ENCODE assay signal across 21 mouse cellular contexts in the genomic region with DNA sequence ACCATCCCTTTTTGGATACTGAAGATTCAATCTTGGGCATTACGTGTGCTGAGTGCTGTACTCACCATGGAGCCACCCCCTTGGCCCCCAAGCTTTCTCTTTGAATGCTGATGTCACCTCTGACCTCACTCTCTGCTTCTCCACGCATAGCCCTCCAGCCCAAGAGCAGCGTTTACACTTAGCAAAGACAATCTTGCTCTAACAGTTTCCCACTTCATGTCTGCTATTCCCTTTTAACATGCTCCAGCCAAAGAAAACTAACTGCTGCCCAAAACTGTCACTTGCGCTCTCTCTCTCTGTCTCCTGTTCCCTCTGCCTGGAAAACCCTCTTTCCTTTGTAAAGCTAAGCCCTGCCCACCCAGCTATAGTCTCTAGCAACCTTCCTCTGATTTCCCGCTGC. TPM values are rescaled to one million over a fixed set of nuclear protein-coding genes. Genes with fewer than 3 reads are reported as not detected.
A peak's percentile ranks its signal among the peaks of the same experiment; 100 is the strongest.
DNase-seq lines count a peak whose midpoint lies in the region; ATAC-seq lines count a peak whose summit lies in the region.
"Had no signal": no experiment of that assay in that cellular context is flagged by ENCODE, and none has a peak within 500 bp of the region (broad histone marks: within the 10 kb centered on the region; RNA-seq: fewer than 3 reads in every experiment).

No protein-coding gene starts in this region.

- no peaks in the 10 kb centered on the region for H3K27me3 ChIP-seq in heart, embryonic 13.5 days (replicated peaks)
- H3K27me3 ChIP-seq in heart, embryonic 12.5 days (replicated peaks) = no peaks in the 10 kb centered on the region
- no peaks in the 10 kb centered on the region for H3K27me3 ChIP-seq in liver, embryonic 11.5 days (replicated peaks; ENCODE audit: control insufficient read depth, insufficient read depth, low read length)
- H3K27me3 ChIP-seq: hindbrain, embryonic 12.5 days; midbrain, embryonic 12.5 days; neural tube, embryonic 15.5 days had no signal

- H3K27ac ChIP-seq in heart, embryonic 13.5 days (replicated peaks) = peak overlapping the region; percentile 29; the same call in 1 of the 2 replicates
- H3K27ac ChIP-seq in heart, embryonic 12.5 days (ENCODE audit: poor library complexity, severe bottlenecking) = no peak overlapping the region
- no peak overlapping the region for H3K27ac ChIP-seq in liver, embryonic 11.5 days (ENCODE audit: low read depth, low read length)
- H3K27ac ChIP-seq: heart, adult 2 months; hindbrain, embryonic 12.5 days; midbrain, embryonic 12.5 days; neural tube, embryonic 15.5 days had no signal

- no peak overlapping the region for H3K4me2 ChIP-seq in heart, embryonic 13.5 days
- H3K4me2 ChIP-seq in heart, embryonic 12.5 days = no peak overlapping the region
- H3K4me2 ChIP-seq in liver, embryonic 11.5 days = no peak overlapping the region
- H3K4me2 ChIP-seq: hindbrain, embryonic 12.5 days; midbrain, embryonic 12.5 days; neural tube, embryonic 15.5 days had no signal

- ATAC-seq in heart, embryonic 13.5 days (ENCODE audit: extremely low read depth, insufficient number of reproducible peaks, low FRiP score, low TSS enrichment) = no peak
- ATAC-seq in heart, embryonic 12.5 days (ENCODE audit: insufficient number of reproducible peaks, low FRiP score) = no peak
- no peak for ATAC-seq in liver, embryonic 11.5 days (replicated peaks; ENCODE audit: low FRiP score)
- ATAC-seq: CD4-positive, CD25-positive, alpha-beta regulatory T cell, adult 4 months; forebrain, postnatal 0 days had no signal

- peak; percentile 19 for DNase-seq in kidney, postnatal 10 days
- DNase-seq in kidney, adult 11 months = no peak
- DNase-seq in lung, postnatal 10 days = peak; percentile 18
- no peak for DNase-seq in lung, adult 18-20 months
- no peak for DNase-seq in liver, embryonic 11.5 days (ENCODE audit: low spot score)
- DNase-seq: adrenal gland, postnatal 25 days; cerebellum, adult 9-10 months; forebrain, postnatal 0 days; gastrocnemius, postnatal 25 days; heart, adult 2 months; left cerebral cortex, postnatal 4 days; liver; right cerebral cortex, adult 18-20 months; right cerebral cortex, postnatal 4 days; thymus, postnatal 14 days had no signal

- peaks cover 5% of the 10 kb centered on the region for H3K36me3 ChIP-seq in heart, embryonic 13.5 days
- 0 out of 2 replicates have a peak, but pooled peaks cover 5% of the 10 kb centered on the region for H3K36me3 ChIP-seq in heart, embryonic 12.5 days
- H3K36me3 ChIP-seq in liver, embryonic 11.5 days (ENCODE audit: control insufficient read depth, insufficient read depth, low read length) = no peaks in the 10 kb centered on the region

- no peaks in the 10 kb centered on the region for H3K4me1 ChIP-seq in heart, embryonic 13.5 days
- H3K4me1 ChIP-seq in heart, embryonic 12.5 days (replicated peaks) = no peaks in the 10 kb centered on the region
- no peaks in the 10 kb centered on the region for H3K4me1 ChIP-seq in liver, embryonic 11.5 days (replicated peaks; ENCODE audit: control insufficient read depth, insufficient read depth, low read length)
- H3K4me1 ChIP-seq: hindbrain, embryonic 12.5 days; midbrain, embryonic 12.5 days; neural tube, embryonic 15.5 days had no signal

- no peaks in the 10 kb centered on the region for H3K9me3 ChIP-seq in heart, embryonic 13.5 days
- no peaks in the 10 kb centered on the region for H3K9me3 ChIP-seq in heart, embryonic 12.5 days (replicated peaks)
- H3K9me3 ChIP-seq in liver, embryonic 11.5 days (ENCODE audit: control insufficient read depth, low read length) = no peaks in the 10 kb centered on the region
- H3K9me3 ChIP-seq: hindbrain, embryonic 12.5 days; midbrain, embryonic 12.5 days; neural tube, embryonic 15.5 days had no signal

- H3K4me3 ChIP-seq in heart, embryonic 13.5 days = no peak overlapping the region
- no peak overlapping the region for H3K4me3 ChIP-seq in heart, embryonic 12.5 days
- no peak overlapping the region for H3K4me3 ChIP-seq in liver, embryonic 11.5 days (ENCODE audit: low read depth, low read length)
- H3K4me3 ChIP-seq: heart, adult 2 months; hindbrain, embryonic 12.5 days; midbrain, embryonic 12.5 days; neural tube, embryonic 15.5 days had no signal

- no peak overlapping the region for H3K9ac ChIP-seq in heart, embryonic 13.5 days
- no peak overlapping the region for H3K9ac ChIP-seq in heart, embryonic 12.5 days
- H3K9ac ChIP-seq in liver, embryonic 11.5 days (ENCODE audit: low read depth, low read length) = no peak overlapping the region
- H3K9ac ChIP-seq: forebrain, postnatal 0 days; hindbrain, embryonic 12.5 days; midbrain, embryonic 12.5 days; neural tube, embryonic 15.5 days had no signal

- WGBS in heart, embryonic 13.5 days = 53% methylated on average over 5 of the region's 5 CpGs
- WGBS in heart, embryonic 12.5 days = 58% methylated on average over 5 of the region's 5 CpGs
- 61% methylated on average over 5 of the region's 5 CpGs for WGBS in liver, embryonic 11.5 days

RNA-seq across cellular contexts. Expression of gene Ago1, which starts 27.1 kb away (rescaled TPM):
- polyA plus RNA-seq in heart, embryonic 13.5 days (2015; fragmentation: Nextera tagmentation; extraction: Ambion mirVana) = 2.7 and 2.8 TPM in 2 replicates
- polyA plus RNA-seq in heart, embryonic 12.5 days (2016; fragmentation: Nextera tagmentation; extraction: Ambion mirVana) = 2.5 and 3.0 TPM in 2 replicates
- 4.1 and 4.9 TPM in 2 replicates for polyA plus RNA-seq in liver, embryonic 11.5 days (2014; fragmentation: Nextera tagmentation; extraction: Ambion mirVana)

RNA-seq across cellular contexts. Expression of gene Ago4, which starts 37.8 kb away (rescaled TPM):
- 0.75 and 1.1 TPM in 2 replicates for polyA plus RNA-seq in heart, embryonic 13.5 days (2015; fragmentation: Nextera tagmentation; extraction: Ambion mirVana)
- 1.0 and 1.4 TPM in 2 replicates for polyA plus RNA-seq in heart, embryonic 12.5 days (2016; fragmentation: Nextera tagmentation; extraction: Ambion mirVana)
- polyA plus RNA-seq in liver, embryonic 11.5 days (2014; fragmentation: Nextera tagmentation; extraction: Ambion mirVana) = 0.29 and 0.30 TPM in 2 replicates

Comparison
In these comparisons a context has a peak if more than half of its experiments do, and no peak if none do; other contexts are left out.
1. DNase-seq: peak in kidney, postnatal 10 days (single experiment) and lung, postnatal 10 days (single experiment); none in kidney, adult 11 months (single experiment), lung, adult 18-20 months (0 of 2) and liver, embryonic 11.5 days (single experiment).